Mouse (Mus musculus) thymus, adult 2 months (tissue): Measurements from ENCODE around the gene Tacr1. TPM values are rescaled to one million over a fixed set of nuclear protein-coding genes. Genes with fewer than 3 reads are reported as not detected.

ENCODE experiments used
- DNase-seq: peaks from one replicate; pipeline ENCODE4 v3.0.0; 2021
- H3K27ac ChIP-seq: fragments of 200-500 bp; 2 replicates; pipeline ENCODE4 v1.5.1; 2012; ENCODE audit warnings: low read length, control low read depth; ENCODE audit not compliant: control insufficient read depth, insufficient read depth
- H3K27me3 ChIP-seq: fragments of 200-500 bp; 2 replicates; pipeline ENCODE4 v1.6.1; 2012; ENCODE audit warnings: mild to moderate bottlenecking, low read length, moderate library complexity, mixed read lengths; ENCODE audit not compliant: control insufficient read depth, insufficient read depth
- H3K36me3 ChIP-seq: fragments of 200-500 bp; 2 replicates; pipeline ENCODE4 v1.6.1; 2012; ENCODE audit warnings: mild to moderate bottlenecking, low read length, moderate library complexity; ENCODE audit not compliant: control insufficient read depth, insufficient read depth
- H3K4me1 ChIP-seq: fragments of 200-500 bp; replicated peaks from 2 replicates; pipeline ENCODE4 v1.6.1; 2012; ENCODE audit warnings: low read length; ENCODE audit not compliant: control insufficient read depth, insufficient read depth
- H3K4me3 ChIP-seq: fragments of 200-500 bp; 2 replicates; pipeline ENCODE4 v1.5.1; 2012; ENCODE audit warnings: mild to moderate bottlenecking, low read length, control low read depth, moderate library complexity; ENCODE audit not compliant: control insufficient read depth, insufficient read depth
- CTCF ChIP-seq: fragments of 200-500 bp; IDR thresholded peaks from 2 replicates; pipeline ENCODE4 v1.5.1; 2012; ENCODE audit warnings: mild to moderate bottlenecking, control low read depth, low read length, moderate library complexity, borderline replicate concordance; ENCODE audit not compliant: control insufficient read depth, poor library complexity, insufficient read depth; ENCODE audit errors: extremely low read depth
- POLR2A ChIP-seq: fragments of 200-500 bp; IDR thresholded peaks from 2 replicates; pipeline ENCODE4 v1.6.1; 2012; ENCODE audit warnings: mild to moderate bottlenecking, low read length, control low read depth, moderate library complexity; ENCODE audit not compliant: control insufficient read depth, poor library complexity, insufficient read depth; ENCODE audit errors: extremely low read depth
- WGBS: fragments of 180-500 bp; shearing (Covaris S2); methylation state at CpG from one replicate; pipeline ENCODE4 v1.1.7; 2018; 5-methylcytosine and 5-hydroxymethylcytosine counted together
- polyA plus RNA-seq: library from polyadenylated mRNA; depleted of rRNA; stranded (reverse); fragments of >200 nt; gene quantifications from 2 replicates; pipeline ENCODE4 v1.2.3, GENCODE M21; 2012

The Tacr1 gene
- polyA plus RNA-seq, 1 experiment: 0.70 TPM

GRCm38 (mm10) chr6:82519626-82520025 is 117.5 kb downstream of the Tacr1 start:
- H3K36me3 ChIP-seq: no peaks in the 10 kb centered on the region
- no peak for DNase-seq
- no peaks in the 10 kb centered on the region for H3K4me1 ChIP-seq
- no peaks in the 10 kb centered on the region for H3K27me3 ChIP-seq
- WGBS: 83% methylated on average over 3 of the region's 3 CpGs
- H3K27ac ChIP-seq: no peak overlapping the region
- no peak overlapping the region for H3K4me3 ChIP-seq
- TF ChIP-seq CTCF: no peak
- TF ChIP-seq POLR2A: no peak

GRCm38 (mm10) chr6:82522567-82522966 is 120.4 kb downstream of the Tacr1 start:
- 95% methylated on average over 5 of the region's 5 CpGs for WGBS
- Histone ChIP-seq H3K27me3 (no peaks in the 10 kb centered on the region), H3K4me3 (no peak overlapping the region), H3K4me1 (no peaks in the 10 kb centered on the region), H3K36me3 (no peaks in the 10 kb centered on the region), H3K27ac (no peak overlapping the region)
- no peak for DNase-seq
- TF ChIP-seq POLR2A (no peak), CTCF (no peak)

GRCm38 (mm10) chr6:82525107-82525867 is 123.2 kb downstream of the Tacr1 start:
- no peak for DNase-seq
- H3K4me3 ChIP-seq: no peak overlapping the region
- H3K27me3 ChIP-seq: no peaks in the 10 kb centered on the region
- no peaks in the 10 kb centered on the region for H3K4me1 ChIP-seq
- no peaks in the 10 kb centered on the region for H3K36me3 ChIP-seq
- TF ChIP-seq POLR2A (no peak), CTCF (no peak)
- WGBS: 58% methylated on average over 3 of the region's 3 CpGs
- H3K27ac ChIP-seq: no peak overlapping the region

GRCm38 (mm10) chr6:82528631-82529030 is 126.5 kb downstream of the Tacr1 start:
- H3K27me3 ChIP-seq: no peaks in the 10 kb centered on the region
- TF ChIP-seq POLR2A (no peak), CTCF (no peak)
- H3K27ac ChIP-seq: no peak overlapping the region
- no peak for DNase-seq
- no peaks in the 10 kb centered on the region for H3K4me1 ChIP-seq
- 60% methylated on average over 2 of the region's 2 CpGs for WGBS
- H3K4me3 ChIP-seq: no peak overlapping the region
- no peaks in the 10 kb centered on the region for H3K36me3 ChIP-seq

GRCm38 (mm10) chr6:82536641-82537040 is 134.5 kb downstream of the Tacr1 start:
- Histone ChIP-seq H3K27ac (no peak overlapping the region), H3K36me3 (no peaks in the 10 kb centered on the region), H3K4me3 (no peak overlapping the region), H3K27me3 (no peaks in the 10 kb centered on the region), H3K4me1 (no peaks in the 10 kb centered on the region)
- TF ChIP-seq POLR2A (no peak), CTCF (no peak)
- DNase-seq: no peak
- WGBS: 51% methylated on average over 8 of the region's 8 CpGs

- DNase-seq: no peak
- TF ChIP-seq CTCF: no peak
- TF ChIP-seq POLR2A: no peak
- H3K27ac ChIP-seq: no peak overlapping the region
- no peaks in the 10 kb centered on the region for H3K36me3 ChIP-seq
- WGBS: 63% methylated on average over 3 of the region's 3 CpGs
- H3K27me3 ChIP-seq: no peaks in the 10 kb centered on the region
- H3K4me1 ChIP-seq: no peaks in the 10 kb centered on the region
- no peak overlapping the region for H3K4me3 ChIP-seq
Measured at GRCm38 (mm10) chr6:82549270-82549669, 147.1 kb downstream of the Tacr1 start.
